Mouse (Mus musculus) c-Kit-negative CD71-positive TER-119-positive erythroid progenitor cells, embryonic 14.5 days (primary cell): Measurements from ENCODE around the gene Defa32.
"Not testable (repeated sequence)": the region's sequence is repeated elsewhere in the genome, so short reads cannot be mapped to it uniquely, and the experiment has no call there.

Source experiments
- DNase-seq: peaks from one replicate; pipeline ENCODE4 v3.0.0-alpha.2; 2013; ENCODE audit warnings: low read depth, low spot score

Defa32 gene

GRCm38 (mm10) chr8:21528732-21529131, at the start of gene Defa32:
Defa32 (plus strand) TSS chr8:21529032.
- DNase-seq, result not testable (repeated sequence)

DNA sequence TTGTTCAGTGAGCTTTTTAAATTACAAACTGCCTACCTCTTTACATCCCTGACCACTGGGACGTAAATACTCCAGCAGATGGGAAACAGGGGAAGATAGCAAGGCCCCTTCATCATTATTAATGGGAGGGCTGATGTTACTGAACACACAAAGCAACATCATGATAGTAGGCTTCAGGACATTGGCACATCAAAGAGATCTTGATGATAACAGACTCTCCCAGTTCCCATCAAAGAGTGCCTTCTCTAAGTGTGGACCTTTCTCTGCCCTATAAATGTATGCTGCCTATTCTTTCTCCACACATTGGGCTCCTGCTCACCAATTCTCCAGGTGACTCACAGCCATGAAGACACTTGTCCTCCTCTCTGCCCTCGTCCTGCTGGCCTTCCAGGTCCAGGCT, 19.9 kb upstream of the Defa32 start, which contains the start of gene Defa20:
Defa20 (plus strand) TSS at position 301 of the 400 bp plus-strand sequence.
- DNase-seq, result not testable (repeated sequence)

DNA sequence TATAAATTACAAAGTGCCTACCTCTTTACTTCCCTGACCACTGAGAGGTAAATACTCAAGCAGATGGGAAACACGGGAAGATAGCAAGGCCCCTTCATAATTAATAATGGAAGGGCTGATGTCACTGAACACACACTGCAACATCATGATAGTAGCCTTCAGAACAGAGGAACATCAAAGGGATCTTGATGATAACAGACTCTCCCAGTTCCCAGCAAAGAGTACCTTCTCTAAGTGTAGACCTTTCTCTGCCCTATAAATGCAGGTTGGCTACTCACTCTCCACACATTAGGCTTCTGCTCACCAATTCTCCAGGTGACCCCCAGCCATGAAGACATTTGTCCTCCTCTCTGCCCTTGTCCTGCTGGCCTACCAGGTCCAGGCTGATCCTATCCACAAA, 36.3 kb downstream of the Defa32 start, which contains the start of gene Defa37:
Defa37 (plus strand) TSS at position 301 of the 400 bp plus-strand sequence.
- DNase-seq, result not testable (repeated sequence)
